Mouse (Mus musculus) kidney, postnatal 0 days (tissue): ENCODE measurements around the gene Trim62. TPM values are rescaled to one million over a fixed set of nuclear protein-coding genes. Genes with fewer than 3 reads are reported as not detected.

Experiments
- ATAC-seq: fragments of 200-750 bp; cut with Nextera tagmentation; replicated peaks from 2 replicates; pipeline ENCODE4 v1.8.0; 2017; ENCODE audit warnings: low read depth, moderate number of reproducible peaks, moderate TSS enrichment, moderate library complexity; ENCODE audit not compliant: low FRiP score
- DNase-seq: peaks from one replicate; pipeline ENCODE4 v3.0.0-alpha.2; 2016; ENCODE audit warnings: low spot score
- H3K27ac ChIP-seq: fragments of 300-500 bp; sonication (generic); 2 replicates; pipeline ENCODE4 v1.5.1; 2014; ENCODE audit warnings: mild to moderate bottlenecking
- H3K27me3 ChIP-seq: fragments of 300-500 bp; sonication (generic); 2 replicates; pipeline ENCODE4 v1.6.1; 2014; ENCODE audit warnings: low read length, mixed read lengths; ENCODE audit not compliant: insufficient read depth
- H3K36me3 ChIP-seq: fragments of 300-500 bp; sonication (generic); 2 replicates; pipeline ENCODE4 v1.6.1; 2014; ENCODE audit warnings: low read length, mixed read lengths; ENCODE audit not compliant: insufficient read depth
- H3K4me1 ChIP-seq: fragments of 300-500 bp; sonication (generic); replicated peaks from 2 replicates; pipeline ENCODE4 v1.6.1; 2014; ENCODE audit warnings: antibody characterized with exemption, low read length, mixed read lengths; ENCODE audit not compliant: insufficient read depth
- H3K4me2 ChIP-seq: fragments of 300-500 bp; sonication (generic); 2 replicates; pipeline ENCODE4 v1.6.1; 2014; ENCODE audit warnings: mild to moderate bottlenecking, low read length, moderate library complexity, mixed read lengths
- H3K4me3 ChIP-seq: fragments of 300-500 bp; sonication (generic); replicated peaks from 2 replicates; pipeline ENCODE4 v1.5.1; 2014; ENCODE audit warnings: low read depth, low read length
- H3K9ac ChIP-seq: fragments of 300-500 bp; sonication (generic); 2 replicates; pipeline ENCODE4 v1.6.1; 2014; ENCODE audit warnings: low read depth, low read length
- H3K9me3 ChIP-seq: fragments of 300-500 bp; sonication (generic); replicated peaks from 2 replicates; pipeline ENCODE4 v1.6.1; 2016; ENCODE audit warnings: low read length, inconsistent platforms, mixed read lengths
- CTCF ChIP-seq: IDR thresholded peaks from 2 replicates; pipeline ENCODE4 v1.5.1; 2016; ENCODE audit warnings: antibody characterized with exemption, low read depth, mild to moderate bottlenecking, moderate library complexity
- WGBS: fragments of 180-500 bp; shearing (Covaris S2); extraction: QIAGEN DNeasy Blood & Tissue Kit; methylation state at CpG from one replicate; pipeline ENCODE4 v1.1.7; 2014; 5-methylcytosine and 5-hydroxymethylcytosine counted together
- polyA plus RNA-seq: library from polyadenylated mRNA; unstranded; fragments of >200 nt; fragmentation: Nextera tagmentation; extraction: Ambion mirVana; gene quantifications from 2 replicates; pipeline ENCODE4 v1.2.1, GENCODE M21; 2015

Gene Trim62
- polyA plus RNA-seq, 1 experiment from 2014 or later: 6.2 TPM

DNA sequence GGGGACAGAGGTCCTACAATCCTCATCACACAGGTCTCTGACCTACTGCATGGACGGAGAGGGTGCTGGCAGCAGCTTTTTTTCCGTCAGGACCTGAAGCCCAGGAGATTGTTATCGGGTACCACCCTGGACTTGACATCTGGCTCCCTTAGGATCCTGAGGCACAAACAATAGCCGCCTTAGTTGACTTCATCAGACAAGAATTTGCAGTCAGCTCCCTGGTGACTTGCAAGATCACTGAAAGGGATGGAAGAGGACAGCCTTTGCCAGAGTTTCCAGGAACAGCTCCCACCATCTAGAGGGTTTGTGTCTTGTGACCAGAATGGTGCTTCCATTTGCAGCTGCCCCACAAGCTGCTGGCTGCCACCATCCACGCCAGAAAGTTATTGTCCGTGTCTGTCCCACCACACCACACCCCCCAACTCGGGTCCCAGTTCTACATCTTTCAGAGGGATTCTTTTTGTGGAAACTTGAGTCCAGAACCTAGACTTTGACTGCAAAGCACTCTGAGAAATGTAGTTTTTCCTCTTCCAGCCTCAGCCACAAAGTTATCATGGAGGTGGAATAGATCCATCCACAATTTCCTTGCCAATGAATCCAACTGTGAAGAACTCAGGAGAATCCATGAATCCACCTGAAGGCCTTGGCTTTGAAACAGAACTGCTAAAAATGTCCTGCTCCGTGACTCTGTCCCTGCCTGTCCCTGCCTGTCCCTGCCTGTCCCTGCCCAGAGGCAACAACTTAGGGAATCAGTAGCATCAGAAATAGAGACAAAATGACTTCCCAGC lies 27.1 kb downstream of the Trim62 start:
- WGBS: 81% methylated on average over 8 of the region's 8 CpGs
- Histone ChIP-seq H3K9me3 (no peaks in the 10 kb centered on the region), H3K9ac (no peak overlapping the region), H3K36me3 (no peaks in the 10 kb centered on the region), H3K4me3 (no peak overlapping the region), H3K4me1 (no peaks in the 10 kb centered on the region), H3K4me2 (no peak overlapping the region), H3K27me3 (no peaks in the 10 kb centered on the region), H3K27ac (no peak overlapping the region)
- ATAC-seq: no peak
- TF ChIP-seq CTCF: no peak
- DNase-seq: no peak

DNA sequence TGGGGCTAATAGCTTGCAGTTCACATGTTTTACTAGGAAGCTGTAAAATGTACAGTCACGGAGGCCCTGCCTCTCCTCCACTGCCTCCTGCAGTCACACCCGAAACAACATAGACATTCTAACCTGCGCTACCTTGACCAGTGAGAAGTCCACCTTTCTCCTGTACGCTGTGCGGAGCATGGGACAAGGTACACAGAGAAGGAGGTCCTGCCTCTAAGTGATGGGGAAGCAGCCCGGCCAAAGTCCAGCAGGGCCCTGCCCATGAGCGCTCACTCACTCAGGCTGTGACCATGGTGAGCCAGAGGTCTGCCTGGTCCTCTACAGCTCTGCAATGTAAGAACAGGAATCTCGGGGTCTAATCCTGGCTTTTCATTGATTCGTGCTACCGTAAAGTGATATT lies 28.7 kb downstream of the Trim62 start:
- 85% methylated on average over 10 of the region's 10 CpGs for WGBS
- no peak for ATAC-seq

DNA sequence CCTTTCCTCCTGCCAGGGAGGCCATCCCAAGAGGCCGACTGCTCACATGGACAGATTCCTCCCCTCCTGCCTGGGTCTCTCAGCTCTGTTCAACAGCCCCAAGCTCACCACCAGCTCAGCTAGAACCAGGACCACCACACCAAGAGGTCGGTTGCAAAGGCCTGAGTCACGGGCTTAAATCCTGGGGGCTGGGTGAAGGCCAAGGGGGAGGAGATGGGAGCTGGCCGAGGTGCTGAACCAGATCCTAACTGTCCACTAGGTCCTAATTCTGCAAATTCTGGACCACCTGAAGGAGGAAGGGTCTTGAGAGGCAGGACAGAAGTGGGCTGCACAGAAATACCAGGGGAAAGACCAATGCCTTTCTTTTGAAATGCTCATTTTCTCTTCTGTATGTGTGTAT lies 30.4 kb downstream of the Trim62 start:
- H3K27me3 ChIP-seq: no peaks in the 10 kb centered on the region
- no peaks in the 10 kb centered on the region for H3K4me1 ChIP-seq
- no peaks in the 10 kb centered on the region for H3K36me3 ChIP-seq
- WGBS: 20% methylated on average over 4 of the region's 4 CpGs
- DNase-seq: peak; percentile 73
- TF ChIP-seq CTCF: no peak
- no peak overlapping the region for H3K27ac ChIP-seq
- H3K9ac ChIP-seq: no peak overlapping the region
- H3K4me3 ChIP-seq: no peak overlapping the region
- H3K4me2 ChIP-seq: no peak overlapping the region
- no peak for ATAC-seq
- no peaks in the 10 kb centered on the region for H3K9me3 ChIP-seq

More for the DNA sequence above, 28.7 kb downstream of the Trim62 start:
- no peaks in the 10 kb centered on the region for H3K36me3 ChIP-seq
- DNase-seq: no peak
- H3K4me1 ChIP-seq: no peaks in the 10 kb centered on the region
- H3K4me3 ChIP-seq: no peak overlapping the region
- no peak for TF ChIP-seq CTCF
- H3K9ac ChIP-seq: no peak overlapping the region
- H3K4me2 ChIP-seq: no peak overlapping the region
- H3K9me3 ChIP-seq: no peaks in the 10 kb centered on the region
- H3K27ac ChIP-seq: no peak overlapping the region
- H3K27me3 ChIP-seq: no peaks in the 10 kb centered on the region

DNA sequence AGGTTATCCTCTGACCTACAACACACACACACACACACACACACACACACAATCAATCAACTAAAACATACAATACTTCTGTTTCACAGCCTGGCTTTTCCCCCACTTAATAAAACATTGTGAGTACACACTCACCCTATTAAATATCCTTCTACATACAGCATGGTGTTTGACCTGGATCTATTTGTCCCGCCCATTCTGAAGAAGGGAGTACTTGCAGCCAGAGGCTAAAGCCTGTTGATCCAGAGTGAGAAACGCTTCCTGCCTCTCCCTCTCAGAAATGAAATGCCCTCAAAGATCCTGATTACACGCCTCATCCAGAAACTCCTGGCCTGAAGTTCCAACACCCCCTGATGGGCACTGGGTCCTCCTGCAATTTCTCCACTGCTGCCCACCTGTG lies 33.7 kb downstream of the Trim62 start:
- H3K4me2 ChIP-seq: no peak overlapping the region
- H3K27me3 ChIP-seq: no peaks in the 10 kb centered on the region
- no peak overlapping the region for H3K27ac ChIP-seq
- DNase-seq (no peak), ATAC-seq (no peak)
- no peaks in the 10 kb centered on the region for H3K9me3 ChIP-seq
- no peak for TF ChIP-seq CTCF
- no peak overlapping the region for H3K4me3 ChIP-seq
- no peaks in the 10 kb centered on the region for H3K36me3 ChIP-seq
- no peaks in the 10 kb centered on the region for H3K4me1 ChIP-seq
- 58% methylated on average over 3 of the region's 3 CpGs for WGBS
- H3K9ac ChIP-seq: no peak overlapping the region

DNA sequence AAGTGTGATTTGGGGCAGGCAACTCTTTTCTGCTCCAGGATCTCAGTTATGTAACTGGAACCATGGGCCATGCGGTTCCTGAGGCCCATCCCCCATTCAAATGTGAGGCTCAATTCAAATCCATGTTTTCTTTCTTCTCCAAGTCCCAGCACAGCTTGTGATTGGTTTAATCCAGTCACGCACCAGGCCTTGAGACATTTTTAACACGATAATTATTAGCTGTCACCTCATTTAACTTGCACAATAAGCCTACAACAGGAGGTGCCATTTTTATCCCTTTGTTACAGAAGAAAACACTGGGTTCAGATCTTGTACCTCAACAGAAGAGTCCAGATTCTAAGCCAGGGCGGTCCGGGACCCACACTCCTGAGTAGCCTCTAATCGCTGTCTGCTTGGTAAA lies 34.4 kb downstream of the Trim62 start:
- no peak overlapping the region for H3K9ac ChIP-seq
- H3K36me3 ChIP-seq: no peaks in the 10 kb centered on the region
- H3K4me3 ChIP-seq: no peak overlapping the region
- no peak overlapping the region for H3K27ac ChIP-seq
- ATAC-seq (no peak), DNase-seq (no peak)
- no peaks in the 10 kb centered on the region for H3K27me3 ChIP-seq
- no peak overlapping the region for H3K4me2 ChIP-seq
- TF ChIP-seq CTCF: no peak
- WGBS: 87% methylated on average over 6 of the region's 6 CpGs
- no peaks in the 10 kb centered on the region for H3K4me1 ChIP-seq
- H3K9me3 ChIP-seq: no peaks in the 10 kb centered on the region

DNA sequence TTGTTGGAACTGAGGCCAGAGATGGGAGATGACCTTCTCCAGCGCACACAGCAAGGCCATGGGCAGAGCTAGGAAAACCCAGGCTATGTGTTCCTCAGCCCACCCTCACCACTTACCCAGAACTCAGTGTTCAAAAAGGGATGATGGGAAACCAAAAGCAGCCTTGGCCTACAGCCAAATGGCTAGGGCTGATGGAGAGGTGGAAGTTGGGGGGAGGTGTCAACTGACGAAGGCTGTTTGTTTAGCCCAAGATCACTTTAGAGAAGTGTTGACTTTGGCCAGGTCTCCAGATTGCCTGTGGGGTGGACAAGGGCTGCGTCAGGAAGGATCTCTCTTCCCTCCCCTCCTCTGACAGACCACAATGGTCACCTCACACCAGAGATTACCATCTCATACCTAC lies 34.8 kb downstream of the Trim62 start:
- no peaks in the 10 kb centered on the region for H3K36me3 ChIP-seq

DNA sequence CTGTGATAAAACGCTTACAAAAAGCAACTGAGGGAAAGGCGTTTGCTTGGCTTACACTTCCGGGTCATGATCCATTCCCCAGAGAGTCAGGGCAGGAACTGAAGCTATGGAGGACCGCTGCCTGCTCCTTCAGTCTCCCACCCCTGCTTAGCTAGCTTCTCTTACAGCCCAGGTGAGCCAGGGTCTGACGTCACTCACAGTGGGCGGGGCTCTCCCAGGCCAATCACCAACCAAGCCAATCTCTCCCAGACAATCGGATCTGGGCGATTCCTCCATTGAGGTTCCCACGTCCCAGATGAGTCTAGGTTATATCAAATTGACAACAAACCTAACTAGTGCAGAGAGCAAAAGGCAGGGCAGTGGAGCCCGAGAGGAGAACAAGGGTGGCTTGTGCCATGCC lies 35.7 kb downstream of the Trim62 start:
- H3K27ac ChIP-seq: no peak overlapping the region
- no peaks in the 10 kb centered on the region for H3K27me3 ChIP-seq
- no peaks in the 10 kb centered on the region for H3K36me3 ChIP-seq
- no peak for TF ChIP-seq CTCF
- WGBS: 24% methylated on average over 10 of the region's 10 CpGs
- no peaks in the 10 kb centered on the region for H3K4me1 ChIP-seq
- no peaks in the 10 kb centered on the region for H3K9me3 ChIP-seq
- no peak for ATAC-seq
- H3K4me3 ChIP-seq: no peak overlapping the region
- no peak overlapping the region for H3K9ac ChIP-seq
- no peak for DNase-seq
- no peak overlapping the region for H3K4me2 ChIP-seq

More for the DNA sequence above, 34.8 kb downstream of the Trim62 start:
- ATAC-seq (no peak; the same call in 1 of the 2 replicates), DNase-seq (peak; percentile 64)
- Histone ChIP-seq H3K4me2 (no peak overlapping the region), H3K9ac (no peak overlapping the region), H3K4me1 (no peaks in the 10 kb centered on the region), H3K4me3 (no peak overlapping the region), H3K27me3 (no peaks in the 10 kb centered on the region), H3K9me3 (no peaks in the 10 kb centered on the region), H3K27ac (no peak overlapping the region)
- WGBS: 25% methylated on average over 3 of the region's 3 CpGs
- no peak for TF ChIP-seq CTCF
